In the genomic region with DNA sequence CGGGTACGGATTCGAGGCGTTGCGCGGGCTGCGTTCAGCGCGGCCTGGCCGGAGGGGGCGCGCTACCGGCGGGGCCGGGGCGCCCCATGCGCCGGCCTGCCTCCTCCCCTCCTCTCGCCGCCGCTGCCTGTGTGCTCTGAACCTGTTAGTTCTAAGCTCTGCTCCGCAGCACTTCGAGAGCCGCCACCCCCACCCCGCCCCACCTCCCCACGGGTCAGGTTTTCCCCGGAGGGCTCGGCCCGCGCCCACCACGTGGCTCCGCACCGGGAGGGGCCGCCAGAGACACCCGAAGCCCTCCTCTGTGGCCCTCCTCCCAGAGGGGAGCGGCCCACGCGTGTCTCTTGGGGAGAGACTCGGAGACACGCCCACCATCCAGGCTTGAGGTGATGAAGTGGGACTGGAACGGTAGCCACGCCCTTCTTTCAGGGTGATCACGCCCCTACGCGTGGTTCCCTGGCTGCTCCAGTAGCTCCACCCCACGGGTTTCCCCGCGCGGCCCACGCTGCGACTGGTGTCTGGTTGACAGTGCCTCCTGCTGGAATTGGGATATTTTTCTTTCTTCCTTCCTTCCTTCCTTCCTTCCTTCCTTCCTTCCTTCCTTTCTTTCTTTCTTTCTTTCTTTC, we compare ENCODE assay signal across 8 mouse cellular contexts. TPM values are rescaled to one million over a fixed set of nuclear protein-coding genes. Genes with fewer than 3 reads are reported as not detected.
DNase-seq lines count a peak whose midpoint lies in the region; ATAC-seq and TF ChIP-seq lines count a peak whose summit lies in the region.

A gene (minus strand): TSS at position 332 of the 623 bp plus-strand sequence.

- no peaks in the 10 kb centered on the region for H3K9me3 ChIP-seq in kidney, embryonic 15.5 days (replicated peaks)
- no peaks in the 10 kb centered on the region for H3K9me3 ChIP-seq in limb, embryonic 14.5 days (ENCODE audit: control insufficient read depth, low read length)
- no peaks in the 10 kb centered on the region for H3K9me3 ChIP-seq in midbrain, embryonic 14.5 days (ENCODE audit: control insufficient read depth, low read length)

- no peak for TF ChIP-seq POLR2A in limb, embryonic 14.5 days (IDR thresholded peaks at IDR 0.05; ENCODE audit: borderline replicate concordance, extremely low read depth, insufficient read depth, insufficient read length)

- H3K4me1 ChIP-seq in kidney, embryonic 15.5 days, result peaks cover 21% of the 10 kb centered on the region
- H3K4me1 ChIP-seq in limb, embryonic 14.5 days (ENCODE audit: control insufficient read depth, insufficient read depth, low read length), result no peaks in the 10 kb centered on the region
- H3K4me1 ChIP-seq in midbrain, embryonic 14.5 days (ENCODE audit: control insufficient read depth, insufficient read depth, low read length), result peaks cover 10% of the 10 kb centered on the region; the same call in 1 of the 2 replicates

- DNase-seq in NIH3T3 (ENCODE audit: low read depth), result peak; percentile 22
- DNase-seq in c-Kit-negative CD71-positive TER-119-positive erythroid progenitor cells, embryonic 14.5 days (ENCODE audit: low read depth, low spot score), result peak; percentile 49
- peak; percentile 87 to 89 for DNase-seq in frontal cortex, postnatal 10 days (ENCODE audit: low spot score in 2 of 2)
- DNase-seq in limb, embryonic 14.5 days (ENCODE audit: low spot score), result peak; percentile 49
- DNase-seq in midbrain, embryonic 14.5 days, result peak; percentile 89
- DNase-seq in spleen, postnatal 36 days (ENCODE audit: low spot score in 2 of 2), result peak; percentile 82 to 83
- no peak for DNase-seq in urinary bladder, postnatal 36 days (ENCODE audit: low spot score in 2 of 2)

- peak within 1 kb of the TSS; percentile 68 for H3K4me2 ChIP-seq in kidney, embryonic 15.5 days
- H3K4me2 ChIP-seq in limb, embryonic 14.5 days (replicated peaks; ENCODE audit: low read depth, low read length, severe bottlenecking), result peak within 1 kb of the TSS; percentile 35
- H3K4me2 ChIP-seq in midbrain, embryonic 14.5 days (ENCODE audit: low read length), result peak within 1 kb of the TSS; percentile 71

- ATAC-seq in kidney, embryonic 15.5 days (replicated peaks; ENCODE audit: low FRiP score), result no peak
- no peak for ATAC-seq in limb, embryonic 14.5 days (ENCODE audit: low FRiP score, low read depth)
- peak; percentile 60; the same call in 1 of the 2 replicates for ATAC-seq in midbrain, embryonic 14.5 days (ENCODE audit: low FRiP score, low TSS enrichment)

- no peak within 1 kb of the TSS for H3K9ac ChIP-seq in kidney, embryonic 15.5 days
- no peak within 1 kb of the TSS for H3K9ac ChIP-seq in limb, embryonic 14.5 days (ENCODE audit: low read depth, low read length, severe bottlenecking)
- peak within 1 kb of the TSS; percentile 73 for H3K9ac ChIP-seq in midbrain, embryonic 14.5 days (replicated peaks; ENCODE audit: low read length)

- H3K4me3 ChIP-seq in kidney, embryonic 15.5 days (replicated peaks), result peak within 1 kb of the TSS; percentile 37
- peak within 1 kb of the TSS; percentile 17 for H3K4me3 ChIP-seq in limb, embryonic 14.5 days (replicated peaks; ENCODE audit: low read length)
- H3K4me3 ChIP-seq in midbrain, embryonic 14.5 days (replicated peaks; ENCODE audit: low read depth, low read length), result peak within 1 kb of the TSS; percentile 53

- WGBS in kidney, embryonic 15.5 days, result 2% methylated on average over 51 of the region's 51 CpGs
- 5% methylated on average over 29 of the region's 51 CpGs for WGBS in limb, embryonic 14.5 days
- under 1% methylated on average over 51 of the region's 51 CpGs for WGBS in midbrain, embryonic 14.5 days

- H3K27me3 ChIP-seq in kidney, embryonic 15.5 days, result peaks cover 58% of the 10 kb centered on the region
- H3K27me3 ChIP-seq in limb, embryonic 14.5 days (ENCODE audit: control insufficient read depth, insufficient read depth, low read length), result peaks cover 42% of the 10 kb centered on the region
- H3K27me3 ChIP-seq in midbrain, embryonic 14.5 days (ENCODE audit: control insufficient read depth, insufficient read depth, low read length), result no peaks in the 10 kb centered on the region

- H3K36me3 ChIP-seq in kidney, embryonic 15.5 days, result no peaks in the 10 kb centered on the region
- no peaks in the 10 kb centered on the region for H3K36me3 ChIP-seq in limb, embryonic 14.5 days (ENCODE audit: control insufficient read depth, insufficient read depth, low read length)
- peaks cover 13% of the 10 kb centered on the region for H3K36me3 ChIP-seq in midbrain, embryonic 14.5 days (ENCODE audit: control insufficient read depth, insufficient read depth, low read length)

- H3K27ac ChIP-seq in kidney, embryonic 15.5 days, result no peak within 1 kb of the TSS
- no peak within 1 kb of the TSS for H3K27ac ChIP-seq in limb, embryonic 14.5 days (replicated peaks; ENCODE audit: low read depth, low read length)
- peak within 1 kb of the TSS; percentile 71 for H3K27ac ChIP-seq in midbrain, embryonic 14.5 days (replicated peaks; ENCODE audit: low read depth, low read length)

RNA-seq across cellular contexts. Expression of the gene that starts here (rescaled TPM):
- 0.10 TPM in 1 of 2 replicates, not detected in the other for polyA plus RNA-seq in kidney, embryonic 15.5 days (2015; fragmentation: Nextera tagmentation; extraction: Ambion mirVana)
- polyA plus RNA-seq in limb, embryonic 14.5 days (2012; rRNA removed), result 0.09 TPM in 2 replicates
- not detected in 2 replicates for polyA plus RNA-seq in limb, embryonic 14.5 days (2014; fragmentation: Nextera tagmentation; extraction: Ambion mirVana)
- polyA plus RNA-seq in midbrain, embryonic 14.5 days (2014; fragmentation: Nextera tagmentation; extraction: Ambion mirVana), result 9.8 and 13.0 TPM in 2 replicates

Comparison
In these comparisons a context has a peak if more than half of its experiments do, and no peak if none do; other contexts are left out.
1. Peak in DNase-seq, H3K4me3 ChIP-seq and H3K4me2 ChIP-seq in limb, embryonic 14.5 days; RNA of the gene not detected or under 1 TPM.
2. DNase-seq: peak in NIH3T3 (single experiment), c-Kit-negative CD71-positive TER-119-positive erythroid progenitor cells, embryonic 14.5 days (single experiment), frontal cortex, postnatal 10 days (2 of 2), midbrain, embryonic 14.5 days (single experiment) and spleen, postnatal 36 days (2 of 2); none in urinary bladder, postnatal 36 days (0 of 2).
3. Peak in every context shown above with its lines, with median percentiles within 50 percentile points of each other: H3K4me2 ChIP-seq and H3K4me3 ChIP-seq.